Mouse (Mus musculus) stomach, embryonic 15.5 days (tissue): ENCODE measurements around the gene Col11a1. TPM values are rescaled to one million over a fixed set of nuclear protein-coding genes. Genes with fewer than 3 reads are reported as not detected.

Source experiments
- ATAC-seq: fragments of 200-750 bp; cut with Nextera tagmentation; 2 replicates; pipeline ENCODE4 v1.8.0; 2017; ENCODE audit warnings: low read depth, moderate number of reproducible peaks, moderate TSS enrichment; ENCODE audit not compliant: insufficient read depth, low FRiP score
- H3K27ac ChIP-seq: fragments of 300-500 bp; sonication (generic); 2 replicates; pipeline ENCODE4 v1.5.1; 2015; ENCODE audit warnings: mild to moderate bottlenecking, inconsistent platforms
- H3K27me3 ChIP-seq: fragments of 300-500 bp; sonication (generic); replicated peaks from 2 replicates; pipeline ENCODE4 v1.6.1; 2015; ENCODE audit warnings: inconsistent platforms
- H3K36me3 ChIP-seq: fragments of 300-500 bp; sonication (generic); 2 replicates; pipeline ENCODE4 v1.6.1; 2015; ENCODE audit warnings: inconsistent platforms
- H3K4me1 ChIP-seq: fragments of 300-500 bp; sonication (generic); 2 replicates; pipeline ENCODE4 v1.6.1; 2015; ENCODE audit warnings: inconsistent platforms
- H3K4me2 ChIP-seq: fragments of 300-500 bp; sonication (generic); 2 replicates; pipeline ENCODE4 v1.6.1; 2015; ENCODE audit warnings: mild to moderate bottlenecking, inconsistent platforms
- H3K4me3 ChIP-seq: fragments of 300-500 bp; sonication (generic); replicated peaks from 2 replicates; pipeline ENCODE4 v1.5.1; 2015; ENCODE audit warnings: inconsistent platforms
- H3K9ac ChIP-seq: fragments of 300-500 bp; sonication (generic); 2 replicates; pipeline ENCODE4 v1.6.1; 2015; ENCODE audit warnings: inconsistent platforms
- H3K9me3 ChIP-seq: fragments of 300-500 bp; sonication (generic); 2 replicates; pipeline ENCODE4 v1.6.1; 2016; ENCODE audit warnings: inconsistent platforms
- WGBS: fragments of 180-500 bp; shearing (Covaris S2); methylation state at CpG from one replicate; pipeline ENCODE4 v1.1.7; 2015; 5-methylcytosine and 5-hydroxymethylcytosine counted together
- polyA plus RNA-seq: library from polyadenylated mRNA; unstranded; fragments of >200 nt; fragmentation: Nextera tagmentation; extraction: Ambion mirVana; gene quantifications from 2 replicates; pipeline ENCODE4 v1.2.1, GENCODE M21; 2015

The Col11a1 gene
- polyA plus RNA-seq, 1 experiment from 2014 or later = 13.6 TPM

- peak; percentile 72 for ATAC-seq
- Histone ChIP-seq H3K4me1 (no peaks in the 10 kb centered on the region), H3K27ac (no peak overlapping the region), H3K4me3 (no peak overlapping the region), H3K36me3 (no peaks in the 10 kb centered on the region), H3K9me3 (no peaks in the 10 kb centered on the region), H3K4me2 (no peak overlapping the region), H3K9ac (no peak overlapping the region), H3K27me3 (no peaks in the 10 kb centered on the region)
- WGBS = 65% methylated on average over 6 of the region's 6 CpGs
These were observed 167.8 kb downstream of the Col11a1 start for GRCm38 (mm10) chr3:114197964-114198750.

- no peaks in the 10 kb centered on the region for H3K9me3 ChIP-seq
- no peak for ATAC-seq
- no peak overlapping the region for H3K27ac ChIP-seq
- no peak overlapping the region for H3K4me3 ChIP-seq
- H3K9ac ChIP-seq = no peak overlapping the region
- H3K4me1 ChIP-seq = no peaks in the 10 kb centered on the region
- no peaks in the 10 kb centered on the region for H3K36me3 ChIP-seq
- no peak overlapping the region for H3K4me2 ChIP-seq
- WGBS = 85% methylated on average over 4 of the region's 4 CpGs
- no peaks in the 10 kb centered on the region for H3K27me3 ChIP-seq
These were observed 181.9 kb downstream of the Col11a1 start for GRCm38 (mm10) chr3:114212255-114212654.

- no peak for ATAC-seq
- no peaks in the 10 kb centered on the region for H3K27me3 ChIP-seq
- no peaks in the 10 kb centered on the region for H3K4me1 ChIP-seq
- no peak overlapping the region for H3K4me3 ChIP-seq
- no peaks in the 10 kb centered on the region for H3K9me3 ChIP-seq
- WGBS = 83% methylated on average over 5 of the region's 5 CpGs
- H3K9ac ChIP-seq = no peak overlapping the region
- H3K4me2 ChIP-seq = no peak overlapping the region
- H3K27ac ChIP-seq = no peak overlapping the region
- no peaks in the 10 kb centered on the region for H3K36me3 ChIP-seq
These were observed 185.8 kb downstream of the Col11a1 start for GRCm38 (mm10) chr3:114216105-114216504.

GRCm38 (mm10) chr3:114229501-114229900 lies 199.2 kb downstream of the Col11a1 start:
- Histone ChIP-seq H3K4me1 (no peaks in the 10 kb centered on the region), H3K27me3 (no peaks in the 10 kb centered on the region), H3K9ac (no peak overlapping the region), H3K4me3 (no peak overlapping the region), H3K36me3 (no peaks in the 10 kb centered on the region), H3K9me3 (no peaks in the 10 kb centered on the region), H3K4me2 (no peak overlapping the region), H3K27ac (no peak overlapping the region)
- 52% methylated on average over 1 of the region's 1 CpGs for WGBS
- ATAC-seq = no peak
